Mouse (Mus musculus) liver, embryonic 14.5 days (tissue): ENCODE measurements at regions not wholly inside any gene's neighbourhood (a gene's known extent, or its start where the extent isn't known, plus 50 kb on each side); places are given as distances from the start of the nearest gene placed in this dataset.

Experiments used
- ATAC-seq: fragments of 200-750 bp; cut with Nextera tagmentation; 2 replicates; pipeline ENCODE4 v1.8.0; 2017; ENCODE audit warnings: moderate number of reproducible peaks, mild to moderate bottlenecking, moderate library complexity; ENCODE audit not compliant: insufficient read depth
- DNase-seq, 3 experiments: peaks; one replicate each; pipeline ENCODE4 v3.0.0-alpha.2; 2012 to 2013; ENCODE audit warnings: low read depth in 3 of 3, low spot score in 3 of 3
- H3K27ac ChIP-seq: fragments of 300-500 bp; sonication (generic); 2 replicates; pipeline ENCODE4 v1.5.1; 2014; ENCODE audit warnings: moderate library complexity, mild to moderate bottlenecking, control low read depth, inconsistent platforms
- H3K27me3 ChIP-seq: fragments of 300-500 bp; sonication (generic); 2 replicates; pipeline ENCODE4 v1.6.1; 2014; ENCODE audit warnings: mild to moderate bottlenecking, low read length, moderate library complexity; ENCODE audit not compliant: control insufficient read depth, insufficient read depth
- H3K36me3 ChIP-seq: fragments of 300-500 bp; sonication (generic); replicated peaks from 2 replicates; pipeline ENCODE4 v1.6.1; 2014; ENCODE audit warnings: low read depth; ENCODE audit not compliant: control insufficient read depth, insufficient read depth
- H3K4me1 ChIP-seq, 2 experiments: fragments of 200-500 bp in 1 of 2; fragments of 300-500 bp in 1 of 2; sonication (generic) in 1 of 2; replicated peaks; 2 replicates each; pipeline ENCODE4 v1.6.1; 2012 to 2014; ENCODE audit warnings: antibody characterized with exemption in 1 of 2, inconsistent platforms in 1 of 2, low read length in 1 of 2; ENCODE audit not compliant: control insufficient read depth in 2 of 2, insufficient read depth in 2 of 2
- H3K4me2 ChIP-seq: fragments of 300-500 bp; sonication (generic); 2 replicates; pipeline ENCODE4 v1.6.1; 2014; ENCODE audit warnings: low read depth, mild to moderate bottlenecking, control low read depth, moderate library complexity
- H3K4me3 ChIP-seq, 2 experiments: fragments of 200-500 bp in 1 of 2; fragments of 300-500 bp in 1 of 2; sonication (generic) in 1 of 2; 2 replicates each; pipeline ENCODE4 v1.5.1; 2012 to 2014; ENCODE audit warnings: low read depth in 2 of 2, low read length in 2 of 2, mild to moderate bottlenecking in 2 of 2, control low read depth in 1 of 2, inconsistent platforms in 1 of 2, moderate library complexity in 1 of 2; ENCODE audit not compliant: insufficient read depth in 1 of 2
- H3K9ac ChIP-seq: fragments of 300-500 bp; sonication (generic); replicated peaks from 2 replicates; pipeline ENCODE4 v1.6.1; 2014; ENCODE audit warnings: mild to moderate bottlenecking, control low read depth, moderate library complexity
- H3K9me3 ChIP-seq: fragments of 300-500 bp; sonication (generic); 2 replicates; pipeline ENCODE4 v1.6.1; 2016; ENCODE audit warnings: low read length, mixed read lengths; ENCODE audit not compliant: control insufficient read depth
- CTCF ChIP-seq: IDR thresholded peaks from 2 replicates; pipeline ENCODE4 v1.5.1; 2016; ENCODE audit warnings: antibody characterized with exemption, low read depth, control low read depth
- EP300 ChIP-seq: IDR thresholded peaks from 2 replicates; pipeline ENCODE4 v1.6.1; 2016; ENCODE audit warnings: antibody characterized with exemption, low read depth
- WGBS: fragments of 180-500 bp; shearing (Covaris S2); extraction: QIAGEN DNeasy Blood & Tissue Kit; methylation state at CpG from one replicate; pipeline ENCODE4 v1.1.7; 2014; ENCODE audit not compliant: insufficient replicate concordance; 5-methylcytosine and 5-hydroxymethylcytosine counted together

- H3K27ac ChIP-seq = no peak overlapping the region
- H3K4me1 ChIP-seq = no peaks in the 10 kb centered on the region
- H3K36me3 ChIP-seq = no peaks in the 10 kb centered on the region
- TF ChIP-seq EP300 = no peak
- no peak for TF ChIP-seq CTCF
- 60% methylated on average over 3 of the region's 3 CpGs for WGBS
- no peak overlapping the region for H3K9ac ChIP-seq
- no peaks in the 10 kb centered on the region for H3K27me3 ChIP-seq
- H3K9me3 ChIP-seq = no peaks in the 10 kb centered on the region
- no peak overlapping the region for H3K4me3 ChIP-seq
- ATAC-seq = no peak
- DNase-seq = no peak
- H3K4me2 ChIP-seq = no peak overlapping the region
These were observed 154.5 kb upstream of the Klf4 start for GRCm38 (mm10) chr4:55686771-55687170.

- Histone ChIP-seq H3K9ac (no peak overlapping the region), H3K9me3 (no peaks in the 10 kb centered on the region), H3K36me3 (no peaks in the 10 kb centered on the region), H3K4me3 (no peak overlapping the region), H3K4me2 (no peak overlapping the region), H3K4me1 (no peaks in the 10 kb centered on the region), H3K27ac (no peak overlapping the region), H3K27me3 (no peaks in the 10 kb centered on the region)
- WGBS = 31% methylated on average over 6 of the region's 6 CpGs
- ATAC-seq (no peak), DNase-seq (no peak)
- TF ChIP-seq CTCF (no peak), EP300 (no peak)
These were observed 140.0 kb upstream of the Klf4 start for GRCm38 (mm10) chr4:55672288-55672687.

DNA sequence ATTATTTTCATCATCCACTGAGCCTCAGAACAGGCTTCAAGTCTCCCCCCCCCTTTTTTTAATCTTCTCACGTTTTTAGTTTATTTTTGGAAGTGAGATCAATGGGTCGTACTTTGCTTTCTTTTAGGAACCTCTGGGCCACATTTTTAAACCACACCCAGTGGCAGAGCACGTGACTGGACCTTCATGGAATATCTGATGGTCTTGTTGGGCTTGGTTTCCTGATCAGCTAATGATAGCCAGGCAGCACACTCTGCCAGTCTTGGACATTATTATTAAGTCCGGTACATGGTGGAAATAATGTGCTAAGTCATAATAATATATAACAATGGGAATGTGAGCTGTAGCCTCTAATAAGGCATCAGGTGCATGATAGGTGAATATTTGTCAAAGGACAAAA is 138.0 kb upstream of the Klf4 start:
- no peak overlapping the region for H3K27ac ChIP-seq
- DNase-seq = no peak
- H3K27me3 ChIP-seq = no peaks in the 10 kb centered on the region
- WGBS = 32% methylated on average over 4 of the region's 4 CpGs
- H3K9me3 ChIP-seq = no peaks in the 10 kb centered on the region
- TF ChIP-seq EP300 (no peak), CTCF (no peak)
- H3K9ac ChIP-seq = no peak overlapping the region
- H3K4me2 ChIP-seq = no peak overlapping the region
- no peak overlapping the region for H3K4me3 ChIP-seq
- H3K4me1 ChIP-seq = no peaks in the 10 kb centered on the region
- H3K36me3 ChIP-seq = no peaks in the 10 kb centered on the region
- ATAC-seq = no peak

- ATAC-seq (no peak), DNase-seq (no peak)
- no peak overlapping the region for H3K4me3 ChIP-seq
- 37% methylated on average over 4 of the region's 4 CpGs for WGBS
- no peaks in the 10 kb centered on the region for H3K36me3 ChIP-seq
- H3K27me3 ChIP-seq = no peaks in the 10 kb centered on the region
- no peak for TF ChIP-seq EP300
- no peak for TF ChIP-seq CTCF
- H3K27ac ChIP-seq = no peak overlapping the region
- no peaks in the 10 kb centered on the region for H3K4me1 ChIP-seq
- no peak overlapping the region for H3K4me2 ChIP-seq
- H3K9ac ChIP-seq = no peak overlapping the region
- H3K9me3 ChIP-seq = no peaks in the 10 kb centered on the region
These were observed 132.6 kb upstream of the Klf4 start for GRCm38 (mm10) chr4:55664822-55665221.

DNA sequence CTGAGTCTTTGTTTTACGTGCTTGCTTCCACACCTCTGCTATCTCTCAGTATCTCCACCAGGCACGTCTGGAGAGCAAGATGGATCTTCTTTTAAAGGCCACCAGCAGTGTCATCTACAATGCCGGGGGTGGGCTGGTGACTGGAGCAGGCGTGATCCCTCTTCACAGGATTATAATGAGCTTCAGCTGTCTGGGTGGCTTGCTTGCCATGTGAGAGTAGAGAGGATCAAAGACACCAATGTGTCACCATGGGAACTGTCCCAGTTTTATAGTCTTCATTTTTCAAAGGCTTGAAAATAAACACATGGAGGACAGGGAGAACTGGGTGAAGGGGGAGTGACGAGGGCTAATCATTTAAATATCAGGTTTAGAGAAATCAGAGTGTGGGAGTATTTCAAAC is 131.6 kb upstream of the Klf4 start:
- 35% methylated on average over 5 of the region's 5 CpGs for WGBS
- H3K27me3 ChIP-seq = no peaks in the 10 kb centered on the region

DNA sequence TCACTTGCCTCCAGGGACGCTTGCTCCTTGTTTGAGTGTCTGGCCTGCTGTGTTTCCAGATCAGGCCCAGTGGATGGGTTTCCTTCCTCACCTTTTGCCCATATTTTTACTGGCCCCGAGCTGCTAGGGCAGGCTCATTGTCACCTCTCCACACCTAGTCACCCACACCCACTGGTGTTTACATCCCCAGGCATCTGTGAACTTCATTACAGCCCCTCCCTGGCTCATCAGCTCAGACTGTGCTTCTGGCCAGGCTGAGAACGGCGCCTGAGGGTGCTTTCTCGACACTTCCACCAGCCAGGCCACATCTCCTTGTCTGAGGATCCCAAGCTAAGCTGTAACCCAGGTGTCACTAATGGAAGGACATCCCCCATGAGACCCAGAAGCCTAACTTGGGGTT is 129.8 kb upstream of the Klf4 start:
- H3K4me1 ChIP-seq = no peaks in the 10 kb centered on the region
- H3K36me3 ChIP-seq = no peaks in the 10 kb centered on the region
- ATAC-seq = no peak
- no peaks in the 10 kb centered on the region for H3K27me3 ChIP-seq
- no peak overlapping the region for H3K4me2 ChIP-seq
- no peak overlapping the region for H3K4me3 ChIP-seq
- TF ChIP-seq CTCF (no peak), EP300 (no peak)
- no peak overlapping the region for H3K9ac ChIP-seq
- 32% methylated on average over 5 of the region's 5 CpGs for WGBS
- no peaks in the 10 kb centered on the region for H3K9me3 ChIP-seq
- no peak overlapping the region for H3K27ac ChIP-seq
- DNase-seq = no peak

More for the DNA sequence above, 131.6 kb upstream of the Klf4 start:
- H3K4me2 ChIP-seq = no peak overlapping the region
- no peak for TF ChIP-seq CTCF
- TF ChIP-seq EP300 = no peak
- DNase-seq (no peak), ATAC-seq (no peak)
- H3K4me3 ChIP-seq = no peak overlapping the region
- no peak overlapping the region for H3K9ac ChIP-seq
- no peaks in the 10 kb centered on the region for H3K36me3 ChIP-seq
- no peaks in the 10 kb centered on the region for H3K9me3 ChIP-seq
- no peak overlapping the region for H3K27ac ChIP-seq
- H3K4me1 ChIP-seq = no peaks in the 10 kb centered on the region
